Mouse (Mus musculus): ENCODE measurements around the gene Bod1l. TPM values are rescaled to one million over a fixed set of nuclear protein-coding genes. Genes with fewer than 3 reads are reported as not detected.

Bod1l gene
- polyA plus RNA-seq, 1 experiment from 2014 or later: 26.3 TPM

DNA sequence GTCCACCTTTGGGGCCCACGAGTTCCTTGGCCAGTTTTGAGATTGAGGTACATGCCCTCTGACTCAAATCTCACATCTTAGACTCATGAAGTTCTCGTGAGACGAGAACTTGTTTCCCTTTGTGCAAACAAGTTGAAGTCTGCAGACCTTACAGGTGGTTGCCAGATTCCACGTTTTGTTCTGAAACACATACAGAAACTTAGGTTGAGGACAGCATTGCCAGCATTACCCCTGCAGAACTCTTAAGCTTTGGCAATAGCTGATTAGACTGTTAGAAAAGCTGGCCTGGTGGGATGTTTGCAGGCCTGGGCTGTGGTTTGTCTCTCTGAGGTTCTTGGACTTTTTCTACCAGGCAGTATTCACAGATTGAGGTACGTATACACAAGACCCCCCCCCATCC lies 86.8 kb downstream of the Bod1l start:
- no peak overlapping the region for H3K9ac ChIP-seq (ENCODE audit: low read depth, low read length)

DNA sequence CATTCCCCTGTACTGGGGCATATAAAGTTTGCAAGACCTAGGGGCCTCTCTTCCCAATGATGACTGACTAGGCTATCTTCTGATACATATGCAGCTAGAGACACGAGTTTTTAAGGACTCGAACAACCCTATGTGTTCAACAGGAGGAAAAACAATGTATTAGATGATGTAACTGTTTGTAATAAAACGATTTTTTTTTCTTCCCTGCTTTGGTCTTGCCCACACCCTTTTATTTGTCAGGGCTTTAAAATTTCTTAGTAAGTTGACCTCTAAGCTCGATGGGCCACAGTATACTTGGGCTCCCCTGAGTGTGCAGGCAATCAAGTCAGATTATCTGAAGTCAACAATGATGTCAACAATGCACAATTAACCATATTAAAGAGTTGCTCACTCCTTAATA lies 87.7 kb downstream of the Bod1l start:
- no peak overlapping the region for H3K4me2 ChIP-seq (ENCODE audit: low read length)
- H3K4me1 ChIP-seq (ENCODE audit: control insufficient read depth, insufficient read depth, low read length): peaks cover 5% of the 10 kb centered on the region; the same call in 1 of the 2 replicates
- H3K27me3 ChIP-seq (ENCODE audit: control insufficient read depth, insufficient read depth, low read depth, low read length): peaks cover 76% of the 10 kb centered on the region
- H3K36me3 ChIP-seq (ENCODE audit: control insufficient read depth, insufficient read depth, low read length): no peaks in the 10 kb centered on the region
- ATAC-seq: no peak
- no peak overlapping the region for H3K9ac ChIP-seq (ENCODE audit: low read depth, low read length)
- no peak overlapping the region for H3K27ac ChIP-seq (ENCODE audit: low read length)
- no peaks in the 10 kb centered on the region for H3K9me3 ChIP-seq (replicated peaks; ENCODE audit: control insufficient read depth, low read length, poor library complexity, severe bottlenecking)
- H3K4me3 ChIP-seq (ENCODE audit: low read depth, low read length): no peak overlapping the region
- 3% methylated on average over 4 of the region's 4 CpGs for WGBS

More for the DNA sequence above, 86.8 kb downstream of the Bod1l start:
- Histone ChIP-seq H3K36me3 (ENCODE audit: control insufficient read depth, insufficient read depth, low read length) (no peaks in the 10 kb centered on the region), H3K27me3 (ENCODE audit: control insufficient read depth, insufficient read depth, low read depth, low read length) (peaks cover 73% of the 10 kb centered on the region), H3K9me3 (replicated peaks; ENCODE audit: control insufficient read depth, low read length, poor library complexity, severe bottlenecking) (no peaks in the 10 kb centered on the region), H3K27ac (ENCODE audit: low read length) (no peak overlapping the region), H3K4me2 (ENCODE audit: low read length) (no peak overlapping the region), H3K4me1 (ENCODE audit: control insufficient read depth, insufficient read depth, low read length) (peaks cover 11% of the 10 kb centered on the region; the same call in 1 of the 2 replicates), H3K4me3 (ENCODE audit: low read depth, low read length) (no peak overlapping the region)
- ATAC-seq: no peak
- 2% methylated on average over 5 of the region's 5 CpGs for WGBS

DNA sequence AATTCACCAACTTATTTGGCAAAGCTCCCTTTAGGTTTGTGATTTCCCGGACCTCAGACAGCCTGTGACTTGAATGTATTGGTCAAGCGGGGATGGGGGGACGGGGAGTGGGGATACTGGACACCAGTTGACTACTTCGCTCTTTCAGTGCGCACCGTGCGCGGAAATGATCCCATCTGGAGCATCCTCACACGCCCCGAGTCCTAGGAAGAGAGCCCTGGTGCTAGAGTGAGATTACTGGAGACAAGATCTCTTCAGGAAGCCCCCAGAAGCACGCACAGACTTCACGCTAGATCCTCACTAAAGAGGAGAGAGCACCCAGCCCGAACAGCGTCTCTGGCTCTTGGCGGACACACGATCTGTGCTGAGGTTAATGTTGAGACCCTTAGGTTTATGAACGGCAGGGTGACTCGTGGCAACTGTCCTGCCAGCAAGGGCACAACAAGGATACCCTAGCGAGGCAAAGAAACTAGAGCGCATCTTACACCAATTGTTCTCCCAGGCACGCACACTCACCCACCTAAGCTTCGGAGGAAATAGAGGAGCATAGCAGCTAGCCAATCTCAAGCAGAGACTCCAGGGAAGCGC lies 88.6 kb downstream of the Bod1l start:
- ATAC-seq: no peak
- Histone ChIP-seq H3K4me2 (ENCODE audit: low read length) (no peak overlapping the region), H3K9me3 (replicated peaks; ENCODE audit: control insufficient read depth, low read length, poor library complexity, severe bottlenecking) (no peaks in the 10 kb centered on the region), H3K4me3 (ENCODE audit: low read depth, low read length) (no peak overlapping the region), H3K27ac (ENCODE audit: low read length) (no peak overlapping the region), H3K27me3 (ENCODE audit: control insufficient read depth, insufficient read depth, low read depth, low read length) (peaks cover 80% of the 10 kb centered on the region), H3K4me1 (ENCODE audit: control insufficient read depth, insufficient read depth, low read length) (peaks cover 4% of the 10 kb centered on the region; the same call in 1 of the 2 replicates), H3K9ac (ENCODE audit: low read depth, low read length) (no peak overlapping the region), H3K36me3 (ENCODE audit: control insufficient read depth, insufficient read depth, low read length) (no peaks in the 10 kb centered on the region)
- under 1% methylated on average over 23 of the region's 23 CpGs for WGBS

DNA sequence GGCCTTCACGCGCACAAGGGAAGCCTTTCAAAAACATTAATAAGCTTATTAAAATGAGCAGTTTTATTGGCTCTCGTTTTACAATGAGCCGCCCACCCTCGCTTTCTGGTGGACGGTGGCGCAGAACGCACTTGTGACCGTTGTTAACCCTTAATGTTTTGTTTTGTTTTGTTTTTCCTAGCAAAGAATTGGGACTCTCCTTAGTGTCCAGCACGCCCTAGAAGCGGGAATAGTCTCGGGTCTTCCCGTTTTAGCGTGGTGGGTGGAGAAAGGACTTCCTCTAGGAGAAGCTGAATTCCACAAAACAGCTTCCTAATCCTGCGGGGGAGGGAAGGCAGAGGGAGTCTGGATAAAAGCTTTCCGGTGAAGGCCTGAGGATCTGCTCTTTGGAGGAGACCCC lies 89.3 kb downstream of the Bod1l start:
- Histone ChIP-seq H3K4me3 (ENCODE audit: low read depth, low read length) (no peak overlapping the region), H3K27me3 (ENCODE audit: control insufficient read depth, insufficient read depth, low read depth, low read length) (peaks cover 86% of the 10 kb centered on the region), H3K27ac (ENCODE audit: low read length) (no peak overlapping the region), H3K36me3 (ENCODE audit: control insufficient read depth, insufficient read depth, low read length) (no peaks in the 10 kb centered on the region), H3K9me3 (replicated peaks; ENCODE audit: control insufficient read depth, low read length, poor library complexity, severe bottlenecking) (no peaks in the 10 kb centered on the region), H3K4me2 (ENCODE audit: low read length) (peak overlapping the region; percentile 20), H3K9ac (ENCODE audit: low read depth, low read length) (no peak overlapping the region), H3K4me1 (ENCODE audit: control insufficient read depth, insufficient read depth, low read length) (peaks cover 4% of the 10 kb centered on the region; the same call in 1 of the 2 replicates)
- WGBS: 1% methylated on average over 16 of the region's 16 CpGs
- ATAC-seq: no peak

DNA sequence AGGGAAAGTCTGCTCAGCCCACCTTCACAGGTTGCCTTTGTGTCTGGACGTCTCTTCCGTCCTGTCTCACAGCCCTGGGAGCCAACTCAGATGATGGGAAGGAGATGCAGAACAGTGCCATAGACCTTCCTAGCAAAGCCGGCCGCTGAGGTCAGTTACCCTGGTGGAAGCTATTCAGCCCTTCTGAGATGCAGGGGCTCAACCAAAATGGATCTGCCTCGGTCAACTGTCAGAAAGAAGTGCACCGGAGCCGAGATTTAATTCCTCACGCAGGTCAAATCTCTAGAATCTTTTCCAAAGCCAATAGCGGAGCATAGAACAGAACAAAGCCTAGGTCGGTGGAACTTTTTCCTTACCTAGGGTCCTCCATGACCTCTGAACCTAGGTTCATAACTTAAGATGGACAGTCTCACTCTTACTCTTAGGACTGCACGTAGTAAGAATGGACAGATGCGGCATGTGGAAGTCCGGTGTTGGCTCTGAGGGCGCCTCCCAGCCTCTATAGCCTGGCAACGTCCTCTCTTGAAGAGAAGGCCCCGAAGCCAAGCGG lies 89.8 kb downstream of the Bod1l start:
- 1% methylated on average over 17 of the region's 17 CpGs for WGBS
- Histone ChIP-seq H3K9me3 (replicated peaks; ENCODE audit: control insufficient read depth, low read length, poor library complexity, severe bottlenecking) (no peaks in the 10 kb centered on the region), H3K27me3 (ENCODE audit: control insufficient read depth, insufficient read depth, low read depth, low read length) (peaks cover 88% of the 10 kb centered on the region), H3K4me3 (ENCODE audit: low read depth, low read length) (no peak overlapping the region), H3K9ac (ENCODE audit: low read depth, low read length) (no peak overlapping the region), H3K36me3 (ENCODE audit: control insufficient read depth, insufficient read depth, low read length) (no peaks in the 10 kb centered on the region), H3K4me2 (ENCODE audit: low read length) (peak overlapping the region; percentile 20), H3K4me1 (ENCODE audit: control insufficient read depth, insufficient read depth, low read length) (peaks cover 4% of the 10 kb centered on the region; the same call in 1 of the 2 replicates), H3K27ac (ENCODE audit: low read length) (no peak overlapping the region)
- no peak for ATAC-seq

DNA sequence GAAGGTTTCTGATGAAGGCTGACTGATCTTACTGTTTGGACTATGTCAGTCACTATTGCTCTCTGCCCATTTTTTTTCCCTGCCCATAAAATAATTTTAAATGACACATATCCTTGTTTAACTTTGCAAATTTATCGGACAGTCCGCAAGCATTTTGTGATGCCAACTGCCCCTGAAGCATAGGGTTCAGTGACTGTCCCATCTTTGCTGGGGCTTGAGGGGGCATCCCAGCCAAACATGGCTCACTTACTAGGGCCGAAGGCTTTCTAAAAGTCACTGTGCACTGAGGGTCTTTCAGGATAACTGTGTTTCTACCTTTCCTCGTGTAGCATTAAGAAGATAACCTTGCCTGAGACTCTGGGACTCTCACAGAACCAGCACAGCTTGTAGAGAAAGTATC lies 91.4 kb downstream of the Bod1l start:
- Histone ChIP-seq H3K9ac (ENCODE audit: low read depth, low read length) (no peak overlapping the region), H3K4me2 (ENCODE audit: low read length) (no peak overlapping the region), H3K4me1 (ENCODE audit: control insufficient read depth, insufficient read depth, low read length) (peaks cover 4% of the 10 kb centered on the region; the same call in 1 of the 2 replicates), H3K4me3 (ENCODE audit: low read depth, low read length) (no peak overlapping the region), H3K9me3 (replicated peaks; ENCODE audit: control insufficient read depth, low read length, poor library complexity, severe bottlenecking) (no peaks in the 10 kb centered on the region), H3K36me3 (ENCODE audit: control insufficient read depth, insufficient read depth, low read length) (no peaks in the 10 kb centered on the region), H3K27me3 (ENCODE audit: control insufficient read depth, insufficient read depth, low read depth, low read length) (peaks cover 87% of the 10 kb centered on the region), H3K27ac (ENCODE audit: low read length) (no peak overlapping the region)
- ATAC-seq: no peak
- WGBS: 21% methylated on average over 4 of the region's 4 CpGs

DNA sequence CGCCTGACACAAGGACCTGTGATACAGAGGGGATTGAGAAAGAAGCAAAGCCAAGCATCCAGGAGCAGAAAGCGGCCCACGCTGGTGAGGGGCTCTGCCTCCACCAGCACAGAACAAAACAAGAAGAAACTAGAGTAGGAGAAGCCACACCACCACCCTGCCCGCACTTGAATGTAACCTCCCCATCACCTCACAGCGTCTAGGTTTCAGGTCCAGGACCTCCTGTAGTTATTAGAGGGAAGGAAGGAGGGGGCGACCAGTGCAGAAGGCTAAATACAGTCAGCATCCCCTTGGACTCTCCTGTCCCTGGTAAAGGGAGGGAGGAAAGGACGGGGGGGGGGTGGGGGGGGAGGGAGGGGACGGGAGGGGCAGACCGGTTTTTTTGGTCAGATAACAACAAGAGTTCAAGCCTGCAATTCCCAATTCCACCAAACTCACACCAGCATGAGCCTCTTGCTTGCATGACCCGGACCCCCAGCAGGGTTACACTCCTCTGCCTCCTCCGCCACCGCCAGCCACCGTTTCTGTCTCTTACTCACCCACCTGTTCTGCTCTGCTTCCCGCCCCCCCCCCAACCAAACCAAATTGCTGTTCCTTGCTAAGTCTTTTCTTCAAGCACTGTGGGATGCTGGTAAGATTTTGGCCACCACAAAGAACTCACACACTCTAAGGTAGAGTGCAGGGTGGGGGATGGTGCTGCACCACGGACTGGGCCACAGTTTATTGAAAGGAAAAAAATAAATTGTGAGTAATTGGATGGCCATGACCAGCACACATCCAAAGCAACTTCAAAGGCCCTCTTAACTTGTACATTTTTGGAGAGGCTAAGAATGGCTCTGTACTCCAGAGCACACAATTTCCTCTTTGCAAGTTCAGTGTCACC lies 99.0 kb downstream of the Bod1l start:
- Histone ChIP-seq H3K4me2 (ENCODE audit: low read length) (no peak overlapping the region), H3K27ac (ENCODE audit: low read length) (no peak overlapping the region), H3K4me3 (ENCODE audit: low read depth, low read length) (no peak overlapping the region), H3K36me3 (ENCODE audit: control insufficient read depth, insufficient read depth, low read length) (no peaks in the 10 kb centered on the region), H3K9me3 (replicated peaks; ENCODE audit: control insufficient read depth, low read length, poor library complexity, severe bottlenecking) (no peaks in the 10 kb centered on the region), H3K4me1 (ENCODE audit: control insufficient read depth, insufficient read depth, low read length) (no peaks in the 10 kb centered on the region), H3K9ac (ENCODE audit: low read depth, low read length) (no peak overlapping the region), H3K27me3 (ENCODE audit: control insufficient read depth, insufficient read depth, low read depth, low read length) (peaks cover 63% of the 10 kb centered on the region)
- 5% methylated on average over 14 of the region's 15 CpGs for WGBS
- ATAC-seq: no peak

DNA sequence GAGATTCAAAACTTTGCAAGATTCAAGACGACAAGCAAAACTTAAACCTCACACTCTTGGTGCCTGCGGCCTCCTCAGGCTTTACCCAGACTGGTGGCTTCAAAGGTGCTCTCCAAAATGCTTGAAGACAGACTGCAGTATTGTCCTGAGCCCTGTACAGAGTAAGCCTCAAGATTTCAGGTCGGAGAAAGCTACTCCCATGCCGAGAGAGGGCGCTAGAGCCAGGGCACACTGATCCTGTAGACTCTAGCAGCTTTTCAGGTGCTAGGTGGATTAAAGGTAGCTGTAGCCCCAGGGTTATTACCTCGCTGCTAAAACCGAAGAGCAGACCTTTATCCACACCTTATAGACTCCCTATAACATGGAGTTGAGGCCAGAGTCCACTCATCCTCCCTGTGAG lies 99.9 kb downstream of the Bod1l start:
- 14% methylated on average over 7 of the region's 7 CpGs for WGBS
- H3K4me2 ChIP-seq (ENCODE audit: low read length): no peak overlapping the region
- ATAC-seq: no peak
- H3K9ac ChIP-seq (ENCODE audit: low read depth, low read length): no peak overlapping the region
- no peak overlapping the region for H3K4me3 ChIP-seq (ENCODE audit: low read depth, low read length)
- H3K4me1 ChIP-seq (ENCODE audit: control insufficient read depth, insufficient read depth, low read length): no peaks in the 10 kb centered on the region
- H3K27ac ChIP-seq (ENCODE audit: low read length): no peak overlapping the region
- H3K36me3 ChIP-seq (ENCODE audit: control insufficient read depth, insufficient read depth, low read length): no peaks in the 10 kb centered on the region
- peaks cover 54% of the 10 kb centered on the region for H3K27me3 ChIP-seq (ENCODE audit: control insufficient read depth, insufficient read depth, low read depth, low read length)
- H3K9me3 ChIP-seq (replicated peaks; ENCODE audit: control insufficient read depth, low read length, poor library complexity, severe bottlenecking): no peaks in the 10 kb centered on the region

DNA sequence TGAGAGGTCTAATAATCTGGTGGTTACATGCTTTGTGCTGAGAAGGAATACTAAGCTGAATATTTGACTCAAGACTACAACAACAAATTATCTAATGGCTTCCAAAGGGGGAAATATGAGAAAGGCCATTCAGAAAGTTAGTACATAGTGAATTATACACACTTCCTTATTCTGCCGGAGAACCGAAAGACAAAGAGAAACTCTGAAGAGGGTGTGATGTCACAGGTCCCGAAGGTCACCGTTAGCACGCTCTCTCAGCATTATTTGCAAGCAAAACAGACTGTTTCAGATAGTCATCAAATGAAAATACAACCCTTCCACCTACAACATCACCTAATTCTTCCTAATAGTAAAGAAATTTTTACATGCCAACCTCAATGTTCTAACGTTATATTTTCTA lies 105.3 kb downstream of the Bod1l start:
- ATAC-seq: no peak
- Histone ChIP-seq H3K9ac (ENCODE audit: low read depth, low read length) (no peak overlapping the region), H3K4me3 (ENCODE audit: low read depth, low read length) (no peak overlapping the region), H3K4me2 (ENCODE audit: low read length) (no peak overlapping the region), H3K27me3 (ENCODE audit: control insufficient read depth, insufficient read depth, low read depth, low read length) (peaks cover 8% of the 10 kb centered on the region), H3K36me3 (ENCODE audit: control insufficient read depth, insufficient read depth, low read length) (no peaks in the 10 kb centered on the region), H3K9me3 (replicated peaks; ENCODE audit: control insufficient read depth, low read length, poor library complexity, severe bottlenecking) (no peaks in the 10 kb centered on the region), H3K27ac (ENCODE audit: low read length) (no peak overlapping the region), H3K4me1 (ENCODE audit: control insufficient read depth, insufficient read depth, low read length) (no peaks in the 10 kb centered on the region)
- 67% methylated on average over 6 of the region's 6 CpGs for WGBS

All from midbrain, embryonic 16.5 days (tissue).